Mouse (Mus musculus) CH12.LX (cell line): ENCODE results near the gene Col5a1. TPM values are rescaled to one million over a fixed set of nuclear protein-coding genes. Genes with fewer than 3 reads are reported as not detected.

Source experiments
- DNase-seq: peaks from one replicate; pipeline ENCODE4 v3.0.0-alpha.2; 2013; ENCODE audit errors: extremely low read depth
- H3K27ac ChIP-seq: 2 replicates; pipeline ENCODE4 v1.5.1; 2012; ENCODE audit warnings: low read depth, mild to moderate bottlenecking, control low read depth, moderate library complexity; ENCODE audit not compliant: insufficient read depth
- H3K27me3 ChIP-seq: replicated peaks from 2 replicates; pipeline ENCODE3; 2012; ENCODE audit warnings: inconsistent platforms
- H3K36me3 ChIP-seq, 2 experiments: replicated peaks in 1 of 2; 2 replicates each; pipeline versions ENCODE3 to v1.6.1; 2012; ENCODE audit warnings: inconsistent platforms in 1 of 2, low read length in 1 of 2, mild to moderate bottlenecking in 1 of 2, mixed read lengths in 1 of 2, moderate library complexity in 1 of 2; ENCODE audit not compliant: control insufficient read depth in 1 of 2, insufficient read depth in 1 of 2
- H3K4me1 ChIP-seq, 2 experiments: 2 replicates each; pipeline ENCODE4 v1.6.1; 2012; ENCODE audit warnings: inconsistent platforms in 1 of 2, moderate library complexity in 1 of 2; ENCODE audit not compliant: insufficient read depth in 2 of 2, control insufficient read depth in 1 of 2
- H3K4me2 ChIP-seq: 2 replicates; pipeline ENCODE4 v1.6.1; 2012; ENCODE audit warnings: low read depth, mild to moderate bottlenecking, control low read depth; ENCODE audit not compliant: poor library complexity, insufficient read depth, severe bottlenecking
- H3K4me3 ChIP-seq, 3 experiments: fragments of 150-350 bp in 1 of 3; sonication (generic) in 1 of 3; replicated peaks in 1 of 3; 2 replicates each; pipeline versions ENCODE3 to v1.5.1; 2011 to 2012; ENCODE audit warnings: low read depth in 2 of 3, low read length in 2 of 3, mild to moderate bottlenecking in 2 of 3, moderate library complexity in 2 of 3, control low read depth in 1 of 3, improper control_type of control experiment in 1 of 3, inconsistent platforms in 1 of 3, mixed read lengths in 1 of 3; ENCODE audit not compliant: poor library complexity in 1 of 3
- H3K79me2 ChIP-seq: replicated peaks from 2 replicates; pipeline ENCODE4 v1.6.1; 2012; ENCODE audit warnings: mild to moderate bottlenecking, moderate library complexity; ENCODE audit not compliant: control insufficient read depth, poor library complexity, insufficient read depth, severe bottlenecking; ENCODE audit errors: extremely low read depth
- H3K9ac ChIP-seq: 2 replicates; pipeline ENCODE4 v1.6.1; 2012; ENCODE audit warnings: low read depth, mild to moderate bottlenecking, control low read depth, moderate library complexity; ENCODE audit not compliant: insufficient read depth
- H3K9me3 ChIP-seq: replicated peaks from 2 replicates; pipeline ENCODE3; 2012; ENCODE audit warnings: low read length, inconsistent platforms, mixed read lengths
- CTCF ChIP-seq, 2 experiments: IDR thresholded peaks in 1 of 2; conservative IDR thresholded peaks in 1 of 2; 2 replicates each; pipeline ENCODE4 v1.5.1; 2011 to 2012; ENCODE audit warnings: low read depth in 2 of 2, low read length in 2 of 2, improper control_type of control experiment in 1 of 2, inconsistent platforms in 1 of 2, mild to moderate bottlenecking in 1 of 2, moderate library complexity in 1 of 2
- E2F4 ChIP-seq: IDR thresholded peaks from 2 replicates; pipeline ENCODE4 v1.6.1; 2011; ENCODE audit warnings: low read depth, low read length, improper control_type of control experiment; ENCODE audit not compliant: insufficient replicate concordance
- GABPA ChIP-seq: IDR thresholded peaks from 2 replicates; pipeline ENCODE4 v1.6.1; 2012; ENCODE audit warnings: low read depth, low read length, improper control_type of control experiment, inconsistent platforms; ENCODE audit not compliant: insufficient replicate concordance
- IRF4 ChIP-seq: IDR thresholded peaks from 2 replicates; pipeline ENCODE4 v1.6.1; 2014; ENCODE audit warnings: low read depth, mild to moderate bottlenecking, inconsistent platforms, low read length, improper control_type of control experiment
- JUN ChIP-seq: IDR thresholded peaks from 2 replicates; pipeline ENCODE4 v1.6.1; 2011; ENCODE audit warnings: low read depth, mild to moderate bottlenecking, low read length, improper control_type of control experiment, moderate library complexity; ENCODE audit not compliant: insufficient read depth
- JUND ChIP-seq: conservative IDR thresholded peaks from 2 replicates; pipeline ENCODE4 v1.6.1; 2011; ENCODE audit warnings: low read depth, low read length, improper control_type of control experiment
- KAT2A ChIP-seq: IDR thresholded peaks from 2 replicates; pipeline ENCODE4 v1.6.1; 2012; ENCODE audit warnings: low read length, improper control_type of control experiment, inconsistent platforms; ENCODE audit not compliant: insufficient replicate concordance
- MAX ChIP-seq: IDR thresholded peaks from 2 replicates; pipeline ENCODE4 v1.6.1; 2011; ENCODE audit warnings: low read length, improper control_type of control experiment
- MXI1 ChIP-seq: IDR thresholded peaks from 2 replicates; pipeline ENCODE4 v1.6.1; 2011; ENCODE audit warnings: mild to moderate bottlenecking, low read depth, low read length, improper control_type of control experiment
- NELFE ChIP-seq: IDR thresholded peaks from 2 replicates; pipeline ENCODE4 v1.6.1; 2011; ENCODE audit warnings: low read depth, low read length, improper control_type of control experiment
- PAX5 ChIP-seq: IDR thresholded peaks from 2 replicates; pipeline ENCODE4 v1.6.1; 2012; ENCODE audit warnings: low read length, inconsistent platforms, mixed read lengths
- POLR2AphosphoS2 ChIP-seq: IDR thresholded peaks from 2 replicates; pipeline ENCODE4 v1.6.1; 2011; ENCODE audit warnings: low read depth, low read length, improper control_type of control experiment
- RAD21 ChIP-seq: IDR thresholded peaks from 2 replicates; pipeline ENCODE4 v1.6.1; 2011; ENCODE audit warnings: low read depth, mild to moderate bottlenecking, low read length, improper control_type of control experiment, moderate library complexity
- RCOR1 ChIP-seq: conservative IDR thresholded peaks from 2 replicates; pipeline ENCODE4 v1.6.1; 2012; ENCODE audit warnings: low read depth, mild to moderate bottlenecking, inconsistent platforms, low read length, improper control_type of control experiment
- TBP ChIP-seq: conservative IDR thresholded peaks from 2 replicates; pipeline ENCODE4 v1.6.1; 2011; ENCODE audit warnings: low read depth, low read length, improper control_type of control experiment
- TCF12 ChIP-seq: IDR thresholded peaks from 2 replicates; pipeline ENCODE4 v1.6.1; 2014; ENCODE audit warnings: low read depth, mild to moderate bottlenecking, inconsistent platforms, low read length, improper control_type of control experiment
- UBTF ChIP-seq: IDR thresholded peaks from 2 replicates; pipeline ENCODE4 v1.6.1; 2012; ENCODE audit warnings: low read depth, mild to moderate bottlenecking, inconsistent platforms, low read length, improper control_type of control experiment, moderate library complexity
- USF1 ChIP-seq: IDR thresholded peaks from 2 replicates; pipeline ENCODE4 v1.6.1; 2014; ENCODE audit warnings: low read depth, mild to moderate bottlenecking, inconsistent platforms, low read length, improper control_type of control experiment
- USF2 ChIP-seq: conservative IDR thresholded peaks from 2 replicates; pipeline ENCODE4 v1.6.1; 2011; ENCODE audit warnings: low read depth, low read length, improper control_type of control experiment
- ZMIZ1 ChIP-seq: IDR thresholded peaks from 2 replicates; pipeline ENCODE4 v1.6.1; 2012; ENCODE audit warnings: low read depth, mild to moderate bottlenecking, inconsistent platforms, low read length, improper control_type of control experiment
- dilution Hi-C: fragments of 300-500 bp; cut with MboI; formaldehyde crosslinking; loops from 2 replicates; pipeline ENCODE4 v1.14.3; 2020; ENCODE audit warnings: low sequenced_read_pairs; ENCODE audit not compliant: extremely low pct_unique_long_range_greater_than_20kb, extremely low pct_ligation_motif_present
- in situ Hi-C: fragments of 300-500 bp; cut with MboI; formaldehyde crosslinking; loops from 3 replicates; pipeline ENCODE4 v1.14.3; 2019; ENCODE audit warnings: low sequenced_read_pairs, low pct_ligation_motif_present, low pct_unique_long_range_greater_than_20kb, mixed read lengths
- polyA plus RNA-seq: library from polyadenylated mRNA; unstranded; fragments of >175 nt; gene quantifications from 2 replicates; pipeline ENCODE4 v1.2.1, GENCODE M21; 2012; ENCODE audit warnings: low read depth; ENCODE audit not compliant: insufficient read length
- total RNA-seq, 2 experiments: library from RNA; depleted of rRNA; stranded (reverse); fragments of 300-350 nt in 1 of 2; fragments of >200 nt in 1 of 2; gene quantifications; 2 replicates each; pipeline ENCODE4 v1.2.3; 2012 to 2014

Col5a1 gene
- total and polyA plus RNA-seq, 3 experiments = 0.04 TPM; not detected in 2

DNA sequence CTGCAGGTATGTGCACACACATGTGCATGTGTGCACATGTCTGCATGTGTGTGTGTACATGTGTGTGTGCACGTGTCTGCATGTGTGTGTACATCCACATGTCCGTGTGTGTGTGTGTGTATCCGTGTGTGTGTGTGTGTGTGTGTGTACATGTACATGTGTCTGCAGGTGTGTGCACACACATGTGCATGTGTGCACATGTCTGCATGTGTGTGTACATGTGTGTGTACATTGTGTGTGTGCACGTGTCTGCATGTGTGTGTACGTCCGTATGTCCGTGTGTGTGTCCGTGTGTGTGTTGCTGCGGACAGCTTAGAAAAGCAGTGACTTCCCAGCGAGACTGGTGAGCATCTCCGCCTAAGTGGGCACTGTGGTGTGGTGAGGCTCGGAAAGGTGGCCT, 6.8 kb downstream of the Col5a1 start:
- dilution Hi-C loops = no loop called here
- H3K4me2 ChIP-seq = no peak overlapping the region

GRCm38 (mm10) chr2:27894986-27895385, 8.8 kb downstream of the Col5a1 start:
- DNase-seq = no peak
- H3K79me2 ChIP-seq = no peaks in the 10 kb centered on the region
- peaks cover 0 to 9% of the 10 kb centered on the region in 2 experiments; a peak in 1 of 4 replicates for H3K4me1 ChIP-seq
- H3K27ac ChIP-seq = no peak overlapping the region
- no peak overlapping the region for H3K4me2 ChIP-seq
- H3K4me3 ChIP-seq = no peak overlapping the region
- peaks cover 81% of the 10 kb centered on the region for H3K27me3 ChIP-seq
- H3K9ac ChIP-seq = no peak overlapping the region
- H3K36me3 ChIP-seq = no peaks in the 10 kb centered on the region
- dilution Hi-C loops (no loop called here), in situ Hi-C loops (no loop called here)
- no peaks in the 10 kb centered on the region for H3K9me3 ChIP-seq
- no peak for TF ChIP-seq NELFE
- TF ChIP-seq GABPA = no peak
- no peak for TF ChIP-seq PAX5
- no peak for TF ChIP-seq ZMIZ1
- TF ChIP-seq, all 38 proteins: peak for 0

More for the DNA sequence above, 6.8 kb downstream of the Col5a1 start:
- no peaks in the 10 kb centered on the region for H3K79me2 ChIP-seq
- H3K4me1 ChIP-seq = peaks cover 0 to 9% of the 10 kb centered on the region in 2 experiments; a peak in 1 of 4 replicates
- TF ChIP-seq MXI1 = no peak
- TF ChIP-seq TBP = no peak
- no peak for TF ChIP-seq POLR2AphosphoS2
- no peak for TF ChIP-seq MAX
- no peak for TF ChIP-seq RCOR1
- no peak for TF ChIP-seq KAT2A
- TF ChIP-seq UBTF = no peak
- no peak for TF ChIP-seq USF1
- no peak for TF ChIP-seq CTCF (conservative IDR thresholded peaks at IDR 0.05 in 1 of 2, IDR thresholded peaks at IDR 0.05 in 1 of 2; ENCODE audit: low read depth in 2 of 2, low read length in 2 of 2)
- no peak for TF ChIP-seq TCF12
- TF ChIP-seq IRF4 = no peak
- no peak for TF ChIP-seq JUN
- TF ChIP-seq RAD21 = no peak
- TF ChIP-seq E2F4 = no peak
- no peak for TF ChIP-seq JUND
- no peak for TF ChIP-seq USF2
- in situ Hi-C loops = no loop called here
- no peak for DNase-seq
- no peak overlapping the region for H3K9ac ChIP-seq
- no peaks in the 10 kb centered on the region for H3K9me3 ChIP-seq
- peaks cover 85% of the 10 kb centered on the region for H3K27me3 ChIP-seq
- no peak overlapping the region for H3K4me3 ChIP-seq
- no peaks in the 10 kb centered on the region for H3K36me3 ChIP-seq
- no peak overlapping the region for H3K27ac ChIP-seq
